Comparison of ENCODE assay signal across 24 mouse cellular contexts in the genomic region with DNA sequence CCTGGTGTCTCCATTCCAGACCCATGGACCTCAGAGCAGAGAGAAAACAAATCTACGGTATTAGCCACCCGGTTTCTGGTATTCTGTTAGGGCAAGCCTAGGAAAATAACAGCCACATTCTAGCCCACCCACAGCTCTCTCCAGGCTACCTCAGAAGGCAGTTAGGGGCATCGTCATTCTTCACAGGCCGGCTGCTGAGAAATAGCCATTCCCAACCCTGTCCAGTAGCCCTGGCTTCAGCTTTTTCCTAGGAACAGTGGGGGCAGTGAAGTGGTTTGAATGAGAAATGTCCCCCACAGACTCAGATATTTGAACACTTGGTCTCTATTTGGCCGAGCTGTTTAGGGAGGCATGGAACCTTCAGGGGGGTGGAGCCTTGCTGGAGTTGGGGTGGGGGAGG. TPM values are rescaled to one million over a fixed set of nuclear protein-coding genes. Genes with fewer than 3 reads are reported as not detected.
DNase-seq lines count a peak whose midpoint lies in the region; ATAC-seq and TF ChIP-seq lines count a peak whose summit lies in the region.
"Had no signal": no experiment of that assay in that cellular context is flagged by ENCODE, and none has a peak within 500 bp of the region (broad histone marks: within the 10 kb centered on the region; RNA-seq: fewer than 3 reads in every experiment).

No protein-coding gene starts in this region.

- 64% methylated on average over 5 of the region's 5 CpGs for WGBS in intestine, embryonic 14.5 days
- WGBS in intestine, embryonic 16.5 days, result 68% methylated on average over 5 of the region's 5 CpGs
- WGBS in midbrain, embryonic 11.5 days, result 69% methylated on average over 5 of the region's 5 CpGs
- WGBS in midbrain, embryonic 15.5 days, result 68% methylated on average over 5 of the region's 5 CpGs

- dilution Hi-C loops in CH12.LX (cut with MboI; ENCODE audit: extremely low pct_ligation_motif_present, extremely low pct_unique_long_range_greater_than_20kb, low sequenced_read_pairs), result no loop called here

- H3K4me1 ChIP-seq in intestine, embryonic 14.5 days (replicated peaks; ENCODE audit: control insufficient read depth, insufficient read depth, low read length), result no peaks in the 10 kb centered on the region
- H3K4me1 ChIP-seq in intestine, embryonic 16.5 days (ENCODE audit: control insufficient read depth, insufficient read depth, low read length), result no peaks in the 10 kb centered on the region
- no peaks in the 10 kb centered on the region for H3K4me1 ChIP-seq in midbrain, embryonic 11.5 days (ENCODE audit: control insufficient read depth, insufficient read depth, low read length)
- H3K4me1 ChIP-seq in midbrain, embryonic 15.5 days, result no peaks in the 10 kb centered on the region
- H3K4me1 ChIP-seq in CH12.LX (ENCODE audit: control insufficient read depth in 1 of 2, insufficient read depth in 2 of 2), result peaks cover 9 to 33% of the 10 kb centered on the region in 2 experiments
- H3K4me1 ChIP-seq: embryonic facial prominence, embryonic 12.5 days; forebrain, embryonic 13.5 days; forebrain, embryonic 15.5 days had no signal

- no peak overlapping the region for H3K4me2 ChIP-seq in intestine, embryonic 14.5 days (ENCODE audit: low read length)
- no peak overlapping the region for H3K4me2 ChIP-seq in intestine, embryonic 16.5 days (ENCODE audit: low read depth, low read length)
- no peak overlapping the region for H3K4me2 ChIP-seq in midbrain, embryonic 11.5 days
- no peak overlapping the region for H3K4me2 ChIP-seq in midbrain, embryonic 15.5 days
- no peak overlapping the region for H3K4me2 ChIP-seq in CH12.LX (ENCODE audit: insufficient read depth, low read depth, poor library complexity, severe bottlenecking)
- H3K4me2 ChIP-seq: embryonic facial prominence, embryonic 12.5 days; forebrain, embryonic 13.5 days; forebrain, embryonic 15.5 days had no signal

- no peaks in the 10 kb centered on the region for H3K9me3 ChIP-seq in intestine, embryonic 14.5 days (ENCODE audit: control insufficient read depth, low read length)
- no peaks in the 10 kb centered on the region for H3K9me3 ChIP-seq in intestine, embryonic 16.5 days (ENCODE audit: control insufficient read depth, low read length)
- no peaks in the 10 kb centered on the region for H3K9me3 ChIP-seq in midbrain, embryonic 11.5 days (ENCODE audit: control insufficient read depth, low read length)
- no peaks in the 10 kb centered on the region for H3K9me3 ChIP-seq in midbrain, embryonic 15.5 days
- H3K9me3 ChIP-seq in CH12.LX (replicated peaks; ENCODE audit: low read length), result peaks cover 2% of the 10 kb centered on the region
- H3K9me3 ChIP-seq: embryonic facial prominence, embryonic 12.5 days; forebrain, embryonic 13.5 days; forebrain, embryonic 15.5 days had no signal

- TF ChIP-seq POLR2A in CH12.LX (IDR thresholded peaks at IDR 0.05; ENCODE audit: low read depth, low read length), result no peak

- no peak overlapping the region for H3K27ac ChIP-seq in intestine, embryonic 14.5 days (ENCODE audit: low read depth)
- H3K27ac ChIP-seq in intestine, embryonic 16.5 days (ENCODE audit: low read length), result no peak overlapping the region
- H3K27ac ChIP-seq in midbrain, embryonic 11.5 days (ENCODE audit: low read depth, low read length), result no peak overlapping the region
- H3K27ac ChIP-seq in midbrain, embryonic 15.5 days, result no peak overlapping the region
- no peak overlapping the region for H3K27ac ChIP-seq in CH12.LX (ENCODE audit: insufficient read depth, low read depth)
- H3K27ac ChIP-seq: embryonic facial prominence, embryonic 12.5 days; forebrain, embryonic 13.5 days; forebrain, embryonic 15.5 days had no signal

- TF ChIP-seq CTCF in CH12.LX (conservative IDR thresholded peaks at IDR 0.05 in 1 of 2, IDR thresholded peaks at IDR 0.05 in 1 of 2; ENCODE audit: low read depth in 2 of 2, low read length in 2 of 2), result no peak

- peak; percentile 85 for DNase-seq in heart, adult 11 months
- DNase-seq in heart, adult 18-20 months, result no peak
- DNase-seq in intestine, embryonic 14.5 days (ENCODE audit: low spot score), result peak; percentile 42
- DNase-seq in midbrain, embryonic 11.5 days (ENCODE audit: low spot score, missing footprints), result peak; percentile 45
- DNase-seq in CH12.LX (ENCODE audit: extremely low read depth), result peak; percentile 55
- DNase-seq: adrenal gland, adult 2 months; adrenal gland, postnatal 10 days; adrenal gland, postnatal 25 days; B cell, adult 2 months; cerebellum, adult 11 months; cerebellum, adult 18-20 months; cerebellum, adult 8-10 months; cerebellum, adult 9-11 months; cerebellum, postnatal 36 days; embryo, embryonic 11 days had no signal

- no peak overlapping the region for H3K9ac ChIP-seq in intestine, embryonic 14.5 days (ENCODE audit: low read length)
- H3K9ac ChIP-seq in intestine, embryonic 16.5 days (ENCODE audit: low read depth, low read length), result no peak overlapping the region
- H3K9ac ChIP-seq in midbrain, embryonic 11.5 days (ENCODE audit: low read length), result no peak overlapping the region
- H3K9ac ChIP-seq in midbrain, embryonic 15.5 days, result no peak overlapping the region
- H3K9ac ChIP-seq in CH12.LX (ENCODE audit: insufficient read depth, low read depth), result no peak overlapping the region
- H3K9ac ChIP-seq: embryonic facial prominence, embryonic 12.5 days; forebrain, embryonic 13.5 days; forebrain, embryonic 15.5 days had no signal

- ATAC-seq in intestine, embryonic 14.5 days (replicated peaks; ENCODE audit: low FRiP score, low TSS enrichment, low read depth), result no peak
- ATAC-seq in intestine, embryonic 16.5 days, result no peak
- ATAC-seq in midbrain, embryonic 11.5 days (ENCODE audit: low FRiP score), result no peak
- no peak for ATAC-seq in midbrain, embryonic 15.5 days (replicated peaks)
- ATAC-seq: CD4-positive, CD25-positive, alpha-beta regulatory T cell, adult 4 months; forebrain, embryonic 13.5 days; forebrain, embryonic 15.5 days had no signal

- no peaks in the 10 kb centered on the region for H3K36me3 ChIP-seq in intestine, embryonic 14.5 days (ENCODE audit: control insufficient read depth, insufficient read depth, low read length)
- H3K36me3 ChIP-seq in intestine, embryonic 16.5 days (ENCODE audit: control insufficient read depth, insufficient read depth, low read length), result no peaks in the 10 kb centered on the region
- H3K36me3 ChIP-seq in midbrain, embryonic 11.5 days (ENCODE audit: control insufficient read depth, insufficient read depth, low read length), result no peaks in the 10 kb centered on the region
- H3K36me3 ChIP-seq in midbrain, embryonic 15.5 days (replicated peaks), result no peaks in the 10 kb centered on the region
- H3K36me3 ChIP-seq in CH12.LX (replicated peaks in 1 of 2; ENCODE audit: control insufficient read depth in 1 of 2, insufficient read depth in 1 of 2, low read length in 1 of 2), result peaks cover 6 to 56% of the 10 kb centered on the region in 2 experiments
- H3K36me3 ChIP-seq: embryonic facial prominence, embryonic 12.5 days; forebrain, embryonic 15.5 days had no signal

- no peak overlapping the region for H3K4me3 ChIP-seq in intestine, embryonic 14.5 days (ENCODE audit: low read depth, low read length)
- H3K4me3 ChIP-seq in intestine, embryonic 16.5 days (ENCODE audit: low read length), result no peak overlapping the region
- H3K4me3 ChIP-seq in midbrain, embryonic 11.5 days (ENCODE audit: low read depth, low read length), result no peak overlapping the region
- no peak overlapping the region for H3K4me3 ChIP-seq in midbrain, embryonic 15.5 days
- H3K4me3 ChIP-seq in CH12.LX (replicated peaks in 1 of 3; ENCODE audit: low read depth in 2 of 3, low read length in 2 of 3, poor library complexity in 1 of 3), result no peak overlapping the region
- H3K4me3 ChIP-seq: embryonic facial prominence, embryonic 12.5 days; forebrain, embryonic 13.5 days; forebrain, embryonic 15.5 days had no signal

- no peak for TF ChIP-seq RAD21 in CH12.LX (IDR thresholded peaks at IDR 0.05; ENCODE audit: low read depth, low read length)

- no peaks in the 10 kb centered on the region for H3K27me3 ChIP-seq in intestine, embryonic 14.5 days (replicated peaks; ENCODE audit: control insufficient read depth, insufficient read depth, low read length)
- H3K27me3 ChIP-seq in intestine, embryonic 16.5 days (replicated peaks; ENCODE audit: control insufficient read depth, insufficient read depth, low read length), result no peaks in the 10 kb centered on the region
- H3K27me3 ChIP-seq in midbrain, embryonic 11.5 days (ENCODE audit: control insufficient read depth, insufficient read depth, low read length), result no peaks in the 10 kb centered on the region
- no peaks in the 10 kb centered on the region for H3K27me3 ChIP-seq in midbrain, embryonic 15.5 days (replicated peaks)
- no peaks in the 10 kb centered on the region for H3K27me3 ChIP-seq in CH12.LX (replicated peaks)
- H3K27me3 ChIP-seq: embryonic facial prominence, embryonic 12.5 days; forebrain, embryonic 13.5 days; forebrain, embryonic 15.5 days had no signal

- in situ Hi-C loops in CH12.LX (cut with MboI; ENCODE audit: low pct_ligation_motif_present, low pct_unique_long_range_greater_than_20kb, low sequenced_read_pairs), result loop anchor here (10.0 kb wide), 2 partner anchors 45 to 115 kb away; partner anchors contain the start of gene Hbq1a

- no peaks in the 10 kb centered on the region for H3K79me2 ChIP-seq in CH12.LX (replicated peaks; ENCODE audit: control insufficient read depth, extremely low read depth, insufficient read depth, poor library complexity, severe bottlenecking)

- no peak for TF ChIP-seq EP300 in CH12.LX (IDR thresholded peaks at IDR 0.05; ENCODE audit: low read length)

RNA-seq across cellular contexts. Expression of gene Il9r, which starts 10.6 kb away (rescaled TPM):
- total RNA-seq in heart, adult 18-20 months (2021), result under 1 TPM; 0.07 to 0.46 TPM
- polyA plus RNA-seq in intestine, embryonic 14.5 days (2014; fragmentation: Nextera tagmentation; extraction: Ambion mirVana), result not detected in 2 replicates
- 0.02 and 0.11 TPM in 2 replicates for polyA plus RNA-seq in intestine, embryonic 16.5 days (2015; fragmentation: Nextera tagmentation; extraction: Ambion mirVana)
- polyA plus RNA-seq in midbrain, embryonic 11.5 days (2014; fragmentation: Nextera tagmentation; extraction: Ambion mirVana), result not detected in 2 replicates
- polyA plus RNA-seq in midbrain, embryonic 15.5 days (2015; fragmentation: Nextera tagmentation; extraction: Ambion mirVana), result not detected in 2 replicates
- 16.8 and 20.0 TPM in 2 replicates for total RNA-seq in CH12.LX (2012; rRNA removed)
- total RNA-seq in CH12.LX (2014; rRNA removed), result 51.6 and 52.1 TPM in 2 replicates
- 45.3 and 47.5 TPM in 2 replicates for polyA plus RNA-seq in CH12.LX (2012; ENCODE audit: insufficient read length, low read depth)
- total RNA-seq: adrenal gland, postnatal 25 days; common myeloid progenitor, adult 5-6 weeks had no signal
- polyA plus RNA-seq: adrenal gland, adult 2 months; brain, embryonic 14.5 days; embryonic facial prominence, embryonic 12.5 days; forebrain, embryonic 11.5 days; forebrain, embryonic 13.5 days; forebrain, embryonic 15.5 days had no signal

RNA-seq across cellular contexts. Expression of gene Snrnp25, which starts 15.8 kb away (rescaled TPM):
- total RNA-seq in heart, adult 18-20 months (2021), result 10 to 100 TPM; 11.1 to 12.3 TPM
- 58.0 and 60.7 TPM in 2 replicates for polyA plus RNA-seq in intestine, embryonic 14.5 days (2014; fragmentation: Nextera tagmentation; extraction: Ambion mirVana)
- 40.7 and 45.6 TPM in 2 replicates for polyA plus RNA-seq in intestine, embryonic 16.5 days (2015; fragmentation: Nextera tagmentation; extraction: Ambion mirVana)
- polyA plus RNA-seq in midbrain, embryonic 11.5 days (2014; fragmentation: Nextera tagmentation; extraction: Ambion mirVana), result 77.0 and 87.0 TPM in 2 replicates
- polyA plus RNA-seq in midbrain, embryonic 15.5 days (2015; fragmentation: Nextera tagmentation; extraction: Ambion mirVana), result 40.4 and 48.3 TPM in 2 replicates
- total RNA-seq in CH12.LX (2012; rRNA removed), result 113 and 123 TPM in 2 replicates
- total RNA-seq in CH12.LX (2014; rRNA removed), result 162 and 208 TPM in 2 replicates
- polyA plus RNA-seq in CH12.LX (2012; ENCODE audit: insufficient read length, low read depth), result 106 and 131 TPM in 2 replicates

RNA-seq across cellular contexts. Expression of gene Rhbdf1, which starts 32.7 kb away (rescaled TPM):
- 10 to 100 TPM; 19.2 to 19.3 TPM for total RNA-seq in heart, adult 18-20 months (2021)
- 45.6 and 57.9 TPM in 2 replicates for polyA plus RNA-seq in intestine, embryonic 14.5 days (2014; fragmentation: Nextera tagmentation; extraction: Ambion mirVana)
- polyA plus RNA-seq in intestine, embryonic 16.5 days (2015; fragmentation: Nextera tagmentation; extraction: Ambion mirVana), result 50.3 and 51.5 TPM in 2 replicates
- polyA plus RNA-seq in midbrain, embryonic 11.5 days (2014; fragmentation: Nextera tagmentation; extraction: Ambion mirVana), result 13.2 and 14.1 TPM in 2 replicates
- polyA plus RNA-seq in midbrain, embryonic 15.5 days (2015; fragmentation: Nextera tagmentation; extraction: Ambion mirVana), result 21.3 and 23.8 TPM in 2 replicates
- total RNA-seq in CH12.LX (2012; rRNA removed) (30.1 and 37.6 TPM in 2 replicates), CH12.LX (2014; rRNA removed) (24.7 TPM in 2 replicates)
- polyA plus RNA-seq in CH12.LX (2012; ENCODE audit: insufficient read length, low read depth), result 27.2 and 34.2 TPM in 2 replicates

RNA-seq across cellular contexts. Expression of gene Mpg, which starts 36.9 kb away (rescaled TPM):
- 1 to 10 TPM; 5.6 TPM for total RNA-seq in heart, adult 18-20 months (2021)
- polyA plus RNA-seq in intestine, embryonic 14.5 days (2014; fragmentation: Nextera tagmentation; extraction: Ambion mirVana), result 36.2 and 39.3 TPM in 2 replicates
- 32.6 and 33.8 TPM in 2 replicates for polyA plus RNA-seq in intestine, embryonic 16.5 days (2015; fragmentation: Nextera tagmentation; extraction: Ambion mirVana)
- polyA plus RNA-seq in midbrain, embryonic 11.5 days (2014; fragmentation: Nextera tagmentation; extraction: Ambion mirVana), result 24.8 and 27.2 TPM in 2 replicates
- polyA plus RNA-seq in midbrain, embryonic 15.5 days (2015; fragmentation: Nextera tagmentation; extraction: Ambion mirVana), result 41.2 and 44.1 TPM in 2 replicates
- total RNA-seq in CH12.LX (2012; rRNA removed) (40.3 and 41.9 TPM in 2 replicates), CH12.LX (2014; rRNA removed) (36.2 and 39.1 TPM in 2 replicates)
- 39.6 and 41.5 TPM in 2 replicates for polyA plus RNA-seq in CH12.LX (2012; ENCODE audit: insufficient read length, low read depth)

Comparison
In these comparisons a context has a peak if more than half of its experiments do, and no peak if none do; other contexts are left out.
1. DNase-seq: peak in heart, adult 11 months (single experiment), intestine, embryonic 14.5 days (single experiment), midbrain, embryonic 11.5 days (single experiment) and CH12.LX (single experiment); none in heart, adult 18-20 months (0 of 2).
2. RNA of gene Il9r, which starts 10.6 kb away (polyA plus RNA-seq): 45.3 to 47.5 TPM in CH12.LX; 0.02 to 0.11 TPM in intestine, embryonic 16.5 days, not detected in intestine, embryonic 14.5 days, not detected in midbrain, embryonic 11.5 days and not detected in midbrain, embryonic 15.5 days; every median in the first group is over 10 times any median in the second.